Mouse (Mus musculus): ENCODE data around the gene Nkiras2. TPM values are rescaled to one million over a fixed set of nuclear protein-coding genes. Genes with fewer than 3 reads are reported as not detected.
"Not testable (repeated sequence)": the region's sequence is repeated elsewhere in the genome, so short reads cannot be mapped to it uniquely, and the experiment has no call there.

Gene Nkiras2
- total RNA-seq (2014; fragmentation: Nextera tagmentation) (30.0 and 34.2 TPM in 2 replicates), total RNA-seq (2017) (14.2 and 16.9 TPM in 2 replicates)

- peak; percentile 68 for ATAC-seq (replicated peaks; ENCODE audit: poor library complexity, severe bottlenecking)
These were observed at the start of gene Nkiras2 for GRCm38 (mm10) chr11:100618761-100619484. TSS of gene Nkiras2 (plus strand) at chr11:100619244.

- no peak for ATAC-seq (replicated peaks; ENCODE audit: poor library complexity, severe bottlenecking)
These were observed 49.3 kb upstream of the Nkiras2 start for GRCm38 (mm10) chr11:100569789-100570188.

DNA sequence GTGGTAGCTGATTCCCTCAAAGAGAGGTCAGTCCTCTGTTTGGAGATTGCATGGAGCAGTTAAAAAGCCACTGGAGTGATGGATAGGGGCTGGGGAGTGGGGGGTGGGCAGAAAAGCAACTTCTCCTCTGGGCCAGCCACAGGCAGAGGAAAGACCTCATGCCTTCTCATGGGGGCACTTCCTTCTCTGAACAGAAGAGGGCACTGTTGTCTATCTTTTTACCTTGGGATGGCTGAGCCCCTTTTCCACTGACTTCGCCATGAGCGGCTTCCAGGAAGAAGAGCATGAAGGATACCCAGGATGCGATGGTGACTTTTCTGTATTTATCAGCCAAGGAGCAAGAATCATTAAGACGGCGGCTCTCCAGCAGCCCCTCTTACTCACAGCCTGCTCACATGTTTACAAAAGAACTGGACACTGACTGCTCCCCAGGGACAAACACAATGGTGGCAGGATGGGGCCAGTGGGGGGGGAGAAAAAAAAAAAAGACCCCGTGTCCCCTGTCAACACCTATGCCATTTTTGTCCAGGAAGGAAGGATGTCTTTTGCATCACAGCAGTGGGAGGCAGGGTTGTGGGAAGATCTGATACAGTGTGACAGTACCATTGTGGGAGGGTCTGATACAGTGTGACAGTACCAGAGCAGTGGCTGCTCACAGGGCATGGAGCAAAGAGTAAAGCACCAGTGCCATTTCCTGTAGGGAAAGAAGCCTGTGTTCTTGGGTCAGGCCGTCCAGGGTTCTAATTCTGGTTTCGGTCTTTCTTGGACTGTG is 48.4 kb upstream of the Nkiras2 start:
- peak; percentile 43 for ATAC-seq (replicated peaks; ENCODE audit: poor library complexity, severe bottlenecking)

GRCm38 (mm10) chr11:100571202-100571567 is 47.9 kb upstream of the Nkiras2 start:
- ATAC-seq (replicated peaks; ENCODE audit: poor library complexity, severe bottlenecking) = peak; percentile 53

DNA sequence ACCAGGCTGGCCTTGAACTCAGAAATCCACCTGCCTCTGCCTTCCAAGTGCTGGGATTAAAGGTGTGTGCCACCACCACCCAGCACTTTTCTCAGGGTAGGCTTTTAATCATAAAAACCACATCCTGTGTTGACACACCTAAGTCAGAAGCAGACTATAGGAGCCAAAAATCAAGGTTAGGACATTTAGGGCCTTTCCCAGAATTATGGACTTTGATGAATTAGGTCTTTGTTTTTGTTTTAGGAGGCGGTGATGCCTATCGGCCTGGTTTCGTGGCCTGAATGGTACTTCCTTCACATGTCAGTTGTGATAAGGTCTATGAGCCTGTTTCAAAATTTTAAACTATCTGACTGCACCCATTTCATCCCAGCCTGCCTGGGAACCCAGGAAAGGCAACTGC is 44.9 kb upstream of the Nkiras2 start:
- no peak for ATAC-seq (replicated peaks; ENCODE audit: poor library complexity, severe bottlenecking)

DNA sequence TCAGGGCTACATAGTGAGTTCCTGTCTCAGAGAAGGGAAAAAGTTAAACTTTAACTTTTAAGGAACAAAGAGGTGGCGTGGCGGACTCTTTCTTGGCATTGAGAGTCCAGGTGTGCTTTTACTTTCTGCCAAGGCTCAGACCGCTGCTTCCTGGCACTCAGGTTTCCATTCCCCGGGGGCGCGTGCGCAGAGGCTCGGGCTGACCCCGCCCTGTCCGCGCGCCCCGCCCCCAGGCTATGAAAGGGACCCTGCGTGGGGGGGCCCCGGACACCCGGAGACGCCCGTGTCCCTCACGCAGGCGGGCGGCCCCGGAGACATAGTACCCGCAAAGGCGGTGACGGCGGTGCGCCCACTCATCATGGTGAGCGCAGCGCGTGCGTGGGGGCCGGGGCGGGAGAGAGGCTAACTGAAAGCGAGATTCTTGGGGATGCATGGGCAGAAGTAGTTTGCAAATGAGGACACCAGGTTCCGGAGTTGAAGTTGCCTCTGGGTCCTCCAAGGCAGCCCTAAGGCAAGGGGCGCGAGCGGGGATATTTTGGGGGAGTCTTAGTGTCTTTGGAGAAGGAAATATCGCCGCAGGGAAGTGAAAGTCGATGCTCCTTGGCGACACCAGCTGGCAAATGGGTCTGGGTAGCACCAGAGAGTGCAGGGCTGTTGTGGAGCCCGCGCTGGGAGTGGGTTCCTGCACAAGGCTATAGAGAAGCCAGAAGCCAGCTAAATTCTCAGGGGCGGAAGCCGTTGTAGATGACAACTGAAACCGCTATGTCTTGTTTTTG is 44.1 kb upstream of the Nkiras2 start, which contains the start of gene Cnp:
TSS of gene Cnp (plus strand) at position 197 of the 776 bp plus-strand sequence.
- peak; percentile 62 for ATAC-seq (replicated peaks; ENCODE audit: poor library complexity, severe bottlenecking)

- ATAC-seq (replicated peaks; ENCODE audit: poor library complexity, severe bottlenecking) = no peak
These were observed 43.6 kb upstream of the Nkiras2 start for GRCm38 (mm10) chr11:100575484-100575855.

DNA sequence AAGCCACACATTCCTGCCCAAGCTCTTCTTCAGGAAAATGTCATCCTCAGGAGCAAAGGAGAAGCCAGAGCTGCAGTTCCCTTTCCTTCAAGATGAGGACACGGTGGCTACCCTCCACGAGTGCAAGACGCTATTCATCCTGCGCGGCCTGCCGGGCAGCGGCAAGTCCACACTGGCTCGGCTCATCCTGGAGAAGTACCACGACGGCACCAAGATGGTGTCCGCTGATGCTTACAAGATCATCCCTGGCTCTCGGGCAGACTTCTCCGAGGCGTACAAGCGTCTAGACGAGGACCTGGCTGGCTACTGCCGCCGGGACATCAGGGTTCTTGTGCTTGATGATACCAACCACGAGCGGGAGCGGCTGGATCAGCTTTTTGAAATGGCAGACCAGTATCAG is 42.8 kb upstream of the Nkiras2 start:
- no peak for ATAC-seq (replicated peaks; ENCODE audit: poor library complexity, severe bottlenecking)

- no peak for ATAC-seq (replicated peaks; ENCODE audit: poor library complexity, severe bottlenecking)
These were observed 41.0 kb upstream of the Nkiras2 start for GRCm38 (mm10) chr11:100577852-100578599.

DNA sequence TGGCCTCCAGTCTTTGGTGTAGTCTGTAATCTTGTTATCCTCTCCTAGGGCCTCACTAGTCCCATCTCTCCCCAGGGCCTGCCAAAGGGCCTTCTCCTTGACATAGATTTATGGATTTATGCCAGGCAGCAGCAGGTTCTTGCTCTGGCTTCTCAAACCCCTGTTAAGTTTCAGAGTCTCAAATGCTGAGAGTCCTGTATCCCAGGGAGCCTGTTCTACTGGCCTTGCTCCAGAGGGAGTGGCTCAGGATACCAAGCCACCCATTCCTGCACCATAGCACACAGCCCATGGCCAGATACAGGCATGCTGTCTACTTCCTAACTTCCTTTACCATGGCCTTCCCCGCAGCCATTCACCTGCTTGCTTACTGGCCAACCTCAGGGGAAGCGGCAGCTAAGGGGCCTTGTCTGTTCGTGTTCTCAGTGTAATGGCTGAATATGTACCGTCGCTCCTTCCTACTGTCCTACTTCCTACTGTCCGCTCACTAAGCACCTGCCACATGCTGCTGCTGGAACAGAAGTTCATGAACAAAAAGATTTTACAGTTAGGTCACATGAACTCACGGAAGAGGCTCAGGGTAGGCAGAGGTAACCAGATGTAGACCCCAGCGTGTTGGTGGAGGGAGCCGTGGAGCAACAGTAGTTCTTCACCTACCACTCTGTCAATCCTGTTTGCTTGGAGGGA is 39.8 kb upstream of the Nkiras2 start:
- no peak for ATAC-seq (replicated peaks; ENCODE audit: poor library complexity, severe bottlenecking)

DNA sequence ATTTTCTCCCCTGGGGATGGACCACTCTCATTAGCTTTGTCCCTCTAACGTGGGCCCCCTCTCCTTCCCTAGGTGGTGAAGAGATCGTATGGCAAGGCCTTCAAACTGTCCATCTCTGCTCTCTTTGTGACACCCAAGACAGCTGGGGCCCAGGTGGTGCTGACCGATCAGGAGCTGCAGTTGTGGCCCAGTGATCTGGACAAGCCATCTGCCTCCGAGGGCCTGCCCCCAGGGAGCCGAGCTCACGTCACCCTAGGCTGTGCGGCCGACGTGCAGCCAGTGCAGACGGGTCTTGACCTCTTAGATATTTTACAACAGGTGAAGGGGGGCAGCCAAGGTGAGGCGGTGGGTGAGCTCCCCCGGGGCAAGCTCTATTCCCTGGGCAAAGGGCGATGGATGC is 38.8 kb upstream of the Nkiras2 start:
- ATAC-seq (replicated peaks; ENCODE audit: poor library complexity, severe bottlenecking) = no peak

DNA sequence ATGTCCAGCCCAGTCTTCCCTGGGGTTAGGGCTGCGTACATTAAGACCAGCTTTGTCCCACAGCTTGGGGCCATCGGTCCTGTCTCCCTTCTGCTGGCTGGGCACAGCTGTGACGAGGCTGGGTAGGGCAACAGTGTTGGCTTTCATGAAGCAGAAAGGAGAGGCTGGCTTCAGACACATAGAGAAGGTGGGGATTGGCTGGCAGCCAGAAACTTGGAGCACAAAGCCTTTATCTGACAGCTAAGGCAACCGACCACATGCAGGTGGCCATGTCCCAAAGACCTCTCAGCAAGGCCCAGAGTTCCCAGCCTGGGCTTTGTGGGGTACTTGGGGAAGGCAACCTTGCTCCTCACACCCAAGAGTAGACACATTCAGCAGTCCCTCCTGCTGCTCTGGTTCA is 37.3 kb upstream of the Nkiras2 start:
- no peak for ATAC-seq (replicated peaks; ENCODE audit: poor library complexity, severe bottlenecking)

GRCm38 (mm10) chr11:100582413-100582812 is 36.6 kb upstream of the Nkiras2 start:
- ATAC-seq (replicated peaks; ENCODE audit: poor library complexity, severe bottlenecking) = not testable (repeated sequence)

DNA sequence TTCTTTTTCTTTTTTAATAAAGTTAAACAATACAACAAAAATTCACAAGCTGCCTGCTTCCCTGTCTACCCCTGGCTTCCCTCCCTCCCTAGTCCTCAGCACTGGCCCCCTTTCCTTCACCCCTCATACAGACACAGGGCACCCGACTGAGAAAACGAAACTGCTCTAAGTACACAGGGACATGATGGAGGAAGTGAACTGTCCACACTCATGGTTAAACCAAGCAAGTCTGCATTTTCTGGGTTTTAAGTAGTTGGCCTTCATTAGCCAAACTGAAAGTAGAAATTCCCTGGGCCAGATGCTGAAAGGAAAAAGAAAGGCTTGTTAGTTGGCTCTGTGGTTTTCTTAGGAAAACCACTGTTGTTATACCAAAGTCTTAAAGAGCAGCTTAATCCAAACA is 36.2 kb upstream of the Nkiras2 start:
- ATAC-seq (replicated peaks; ENCODE audit: poor library complexity, severe bottlenecking) = peak; percentile 43; the same call in 1 of the 2 replicates

DNA sequence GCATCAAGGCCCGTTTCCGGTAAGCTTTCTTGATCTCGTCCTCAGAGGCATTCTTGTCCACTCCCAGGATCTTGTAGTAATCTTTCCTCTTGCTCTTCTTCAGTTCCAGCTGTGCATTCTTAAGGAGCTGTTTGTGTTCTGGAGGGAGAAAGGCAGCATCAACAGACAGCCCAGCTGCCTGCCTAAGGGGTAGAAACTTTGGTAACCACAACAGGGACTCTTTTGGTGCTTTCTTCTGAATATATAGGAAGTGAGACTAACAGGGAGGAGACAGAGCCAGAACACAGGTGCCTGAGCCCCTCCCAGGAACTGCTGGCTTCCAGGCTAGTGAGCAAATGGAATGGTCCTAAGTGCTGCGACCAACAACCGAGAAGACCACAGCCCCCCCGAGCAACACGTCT is 34.5 kb upstream of the Nkiras2 start:
- ATAC-seq (replicated peaks; ENCODE audit: poor library complexity, severe bottlenecking) = peak; percentile 88

- no peak for ATAC-seq (replicated peaks; ENCODE audit: poor library complexity, severe bottlenecking)
These were observed 33.9 kb upstream of the Nkiras2 start for GRCm38 (mm10) chr11:100585148-100585547.

- no peak for ATAC-seq (replicated peaks; ENCODE audit: poor library complexity, severe bottlenecking)
These were observed 30.6 kb upstream of the Nkiras2 start for GRCm38 (mm10) chr11:100588462-100588861.

DNA sequence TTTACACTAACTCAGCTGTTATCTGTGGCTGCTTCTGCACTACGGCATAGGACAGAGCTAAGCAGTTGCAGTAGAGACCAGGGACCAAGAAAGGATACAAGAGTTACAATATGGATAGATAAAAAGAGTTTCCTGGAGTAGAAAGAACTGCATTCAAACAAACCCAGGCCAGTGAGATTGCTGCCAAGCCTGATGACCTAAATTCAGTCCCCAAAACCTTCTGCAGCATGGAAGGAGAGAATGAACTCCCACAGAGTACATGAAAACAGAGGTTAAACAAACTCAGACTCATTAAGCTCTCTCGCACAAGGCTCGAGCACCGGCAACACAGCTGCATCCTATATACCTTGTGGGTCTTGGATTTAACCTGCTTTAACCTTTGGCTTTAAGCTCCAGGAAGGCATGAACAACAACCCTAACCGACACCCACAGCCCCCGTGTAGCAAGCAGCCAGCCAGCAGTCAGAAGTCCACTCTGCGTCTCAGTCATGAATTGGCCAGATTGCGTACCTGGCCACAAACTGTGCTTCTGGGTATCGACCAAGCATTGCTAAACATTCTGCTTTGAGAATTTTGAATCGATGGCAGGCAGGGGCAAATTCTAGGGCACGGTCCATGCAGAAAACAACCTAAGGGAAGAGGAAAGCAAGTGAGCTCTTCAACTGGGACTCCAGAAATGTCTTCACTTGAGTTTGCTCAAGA is 26.5 kb upstream of the Nkiras2 start:
- no peak for ATAC-seq (replicated peaks; ENCODE audit: poor library complexity, severe bottlenecking)

- ATAC-seq (replicated peaks; ENCODE audit: poor library complexity, severe bottlenecking) = no peak
These were observed 24.4 kb upstream of the Nkiras2 start for GRCm38 (mm10) chr11:100594608-100595007.
